Mouse (Mus musculus) layer of hippocampus, postnatal 25 days (tissue): Measurements from ENCODE around the gene Ndufab1. TPM values are rescaled to one million over a fixed set of nuclear protein-coding genes. Genes with fewer than 3 reads are reported as not detected.

Source experiments
- DNase-seq, 2 experiments: peaks; one replicate each; pipeline ENCODE4 v3.0.0; 2022; ENCODE audit warnings: mixed read lengths in 2 of 2, low spot score in 1 of 2; ENCODE audit errors: extremely low spot score in 1 of 2
- total RNA-seq, 2 experiments: library from RNA; stranded (reverse); gene quantifications; 2 replicates each; pipeline ENCODE4 v1.2.3; 2021

Gene Ndufab1
- total RNA-seq, 2 experiments from 2014 or later: 287 to 320 TPM

- no peak for DNase-seq
Observed at GRCm38 (mm10) chr7:122074374-122074773, 27.3 kb downstream of the Ndufab1 start.

- DNase-seq: no peak
Observed at GRCm38 (mm10) chr7:122067517-122068381, 33.9 kb downstream of the Ndufab1 start.

GRCm38 (mm10) chr7:122066945-122067516 is 34.7 kb downstream of the Ndufab1 start, which contains the start of the genes Ubfd1 and Ears2:
Gene Ubfd1 (plus strand): TSS chr7:122067175.
Gene Ears2 (minus strand): TSS chr7:122067263.
- peak; percentile 87 to 98 for DNase-seq

GRCm38 (mm10) chr7:122066102-122066944 is 35.4 kb downstream of the Ndufab1 start:
- no peak for DNase-seq

GRCm38 (mm10) chr7:122065656-122066055 is 36.0 kb downstream of the Ndufab1 start:
- DNase-seq: no peak

GRCm38 (mm10) chr7:122056633-122057032 is 45.1 kb downstream of the Ndufab1 start:
- DNase-seq: no peak

- no peak for DNase-seq
Observed at GRCm38 (mm10) chr7:122050834-122051233, 50.9 kb downstream of the Ndufab1 start.

GRCm38 (mm10) chr7:122048191-122048590 is 53.5 kb downstream of the Ndufab1 start:
- DNase-seq: no peak

GRCm38 (mm10) chr7:122046813-122047212 is 54.9 kb downstream of the Ndufab1 start:
- DNase-seq: no peak

GRCm38 (mm10) chr7:122045711-122046110 is 56.0 kb downstream of the Ndufab1 start:
- DNase-seq: no peak

- DNase-seq: no peak
Observed at GRCm38 (mm10) chr7:122045181-122045634, 56.5 kb downstream of the Ndufab1 start.

- DNase-seq: no peak
Observed at GRCm38 (mm10) chr7:122044106-122044505, 57.6 kb downstream of the Ndufab1 start.

Other genes starting within 250 kb of the Ndufab1 start
- gene Scnn1b, start 236.8 kb downstream of the Ndufab1 start, total RNA-seq: not detected
- 10 to 100 TPM; 37.5 to 41.0 TPM for gene Cog7, start 120.2 kb downstream of the Ndufab1 start, total RNA-seq
- gene Gga2, start 80.7 kb downstream of the Ndufab1 start, total RNA-seq: 10 to 100 TPM; 26.2 to 30.5 TPM
- gene Ubfd1, start 34.7 kb downstream of the Ndufab1 start, total RNA-seq: 10 to 100 TPM; 50.9 to 61.2 TPM
- gene Ears2, start 34.6 kb downstream of the Ndufab1 start, total RNA-seq: 1 to 10 TPM; 8.6 to 9.5 TPM
- gene Palb2, start 31.1 kb upstream of the Ndufab1 start, total RNA-seq: 1 to 10 TPM; 1.3 to 1.4 TPM
- 100 to 1,000 TPM; 100 to 111 TPM for gene Dctn5, start 31.2 kb upstream of the Ndufab1 start, total RNA-seq
- gene Plk1, start 57.6 kb upstream of the Ndufab1 start, total RNA-seq: 1 to 10 TPM; 1.9 to 2.1 TPM
- under 1 TPM; 0.30 to 0.45 TPM for gene Ern2, start 84.3 kb upstream of the Ndufab1 start, total RNA-seq
- 1 to 10 TPM; 2.7 to 2.8 TPM for gene Chp2, start 117.6 kb upstream of the Ndufab1 start, total RNA-seq
- gene Prkcb, start 186.9 kb upstream of the Ndufab1 start, total RNA-seq: 100 to 1,000 TPM; 775 to 867 TPM